Mouse (Mus musculus): Measurements from ENCODE around the gene Map2k2. TPM values are rescaled to one million over a fixed set of nuclear protein-coding genes. Genes with fewer than 3 reads are reported as not detected.

Map2k2 gene
- total RNA-seq, 2 experiments from 2014 or later = 50.2 to 111 TPM

Other genes with a start within 250 kb of the Map2k2 start
- gene Tmprss9, start 234.1 kb upstream of the Map2k2 start, total RNA-seq (2014; fragmentation: Nextera tagmentation) = 0.22 TPM in 1 of 2 replicates, not detected in the other
- gene Tmprss9, start 234.1 kb upstream of the Map2k2 start, total RNA-seq (2017) = not detected in 2 replicates
- gene Timm13, start 204.9 kb upstream of the Map2k2 start, total RNA-seq (2014; fragmentation: Nextera tagmentation) = 206 and 233 TPM in 2 replicates
- 27.7 and 49.2 TPM in 2 replicates for gene Timm13, start 204.9 kb upstream of the Map2k2 start, total RNA-seq (2017)
- gene Lmnb2, start 187.7 kb upstream of the Map2k2 start, total RNA-seq (2014; fragmentation: Nextera tagmentation) = 14.9 and 24.4 TPM in 2 replicates
- 24.0 and 29.0 TPM in 2 replicates for gene Lmnb2, start 187.7 kb upstream of the Map2k2 start, total RNA-seq (2017)
- gene Gadd45b, start 175.8 kb upstream of the Map2k2 start, total RNA-seq (2014; fragmentation: Nextera tagmentation) = not detected in 2 replicates
- gene Gadd45b, start 175.8 kb upstream of the Map2k2 start, total RNA-seq (2017) = 7.5 and 8.7 TPM in 2 replicates
- gene Gng7, start 91.0 kb upstream of the Map2k2 start, total RNA-seq (2014; fragmentation: Nextera tagmentation) = 1.5 and 3.6 TPM in 2 replicates
- 0.14 and 0.46 TPM in 2 replicates for gene Gng7, start 91.0 kb upstream of the Map2k2 start, total RNA-seq (2017)
- not detected in 2 replicates for gene Diras1, start 80.3 kb upstream of the Map2k2 start, total RNA-seq (2014; fragmentation: Nextera tagmentation)
- gene Diras1, start 80.3 kb upstream of the Map2k2 start, total RNA-seq (2017) = not detected in 2 replicates
- 7.0 TPM in 2 replicates for gene Slc39a3, start 68.5 kb upstream of the Map2k2 start, total RNA-seq (2014; fragmentation: Nextera tagmentation)
- 3.4 and 7.2 TPM in 2 replicates for gene Slc39a3, start 68.5 kb upstream of the Map2k2 start, total RNA-seq (2017)
- 59.4 and 61.4 TPM in 2 replicates for gene Sgta, start 45.7 kb upstream of the Map2k2 start, total RNA-seq (2014; fragmentation: Nextera tagmentation)
- 34.2 and 41.6 TPM in 2 replicates for gene Sgta, start 45.7 kb upstream of the Map2k2 start, total RNA-seq (2017)
- 40.7 and 52.0 TPM in 2 replicates for gene Thop1, start 35.9 kb upstream of the Map2k2 start, total RNA-seq (2014; fragmentation: Nextera tagmentation)
- gene Thop1, start 35.9 kb upstream of the Map2k2 start, total RNA-seq (2017) = 46.0 and 58.3 TPM in 2 replicates
- gene Creb3l3, start 7.0 kb upstream of the Map2k2 start, total RNA-seq (2014; fragmentation: Nextera tagmentation) = not detected in 2 replicates
- not detected in 2 replicates for gene Creb3l3, start 7.0 kb upstream of the Map2k2 start, total RNA-seq (2017)
- 33.4 and 34.4 TPM in 2 replicates for gene Zbtb7a, start 29.3 kb downstream of the Map2k2 start, total RNA-seq (2014; fragmentation: Nextera tagmentation)
- gene Zbtb7a, start 29.3 kb downstream of the Map2k2 start, total RNA-seq (2017) = 8.5 and 15.9 TPM in 2 replicates
- gene Pias4, start 62.0 kb downstream of the Map2k2 start, total RNA-seq (2014; fragmentation: Nextera tagmentation) = 14.8 and 15.2 TPM in 2 replicates
- gene Pias4, start 62.0 kb downstream of the Map2k2 start, total RNA-seq (2017) = 5.4 and 20.8 TPM in 2 replicates
- gene Eef2, start 70.7 kb downstream of the Map2k2 start, total RNA-seq (2014; fragmentation: Nextera tagmentation) = 1,282 and 1,455 TPM in 2 replicates
- 1,743 and 1,799 TPM in 2 replicates for gene Eef2, start 70.7 kb downstream of the Map2k2 start, total RNA-seq (2017)
- gene Dapk3, start 77.1 kb downstream of the Map2k2 start, total RNA-seq (2014; fragmentation: Nextera tagmentation) = 27.7 and 51.7 TPM in 2 replicates
- gene Dapk3, start 77.1 kb downstream of the Map2k2 start, total RNA-seq (2017) = 16.2 and 30.9 TPM in 2 replicates
- gene 4930442H23Rik, start 77.9 kb downstream of the Map2k2 start, total RNA-seq (2014; fragmentation: Nextera tagmentation) = not detected in 2 replicates
- not detected in 2 replicates for gene 4930442H23Rik, start 77.9 kb downstream of the Map2k2 start, total RNA-seq (2017)
- gene Nmrk2, start 96.1 kb downstream of the Map2k2 start, total RNA-seq (2014; fragmentation: Nextera tagmentation) = not detected in 2 replicates
- gene Nmrk2, start 96.1 kb downstream of the Map2k2 start, total RNA-seq (2017) = not detected in 2 replicates
- not detected in 2 replicates for gene Atcay, start 124.9 kb downstream of the Map2k2 start, total RNA-seq (2014; fragmentation: Nextera tagmentation)
- not detected in 2 replicates for gene Atcay, start 124.9 kb downstream of the Map2k2 start, total RNA-seq (2017)
- gene Zfr2, start 127.2 kb downstream of the Map2k2 start, total RNA-seq (2014; fragmentation: Nextera tagmentation) = 1.1 and 3.5 TPM in 2 replicates
- 0.46 TPM in 1 of 2 replicates, not detected in the other for gene Zfr2, start 127.2 kb downstream of the Map2k2 start, total RNA-seq (2017)
- 2.9 and 9.8 TPM in 2 replicates for gene Matk, start 147.0 kb downstream of the Map2k2 start, total RNA-seq (2014; fragmentation: Nextera tagmentation)
- 5.5 and 5.6 TPM in 2 replicates for gene Matk, start 147.0 kb downstream of the Map2k2 start, total RNA-seq (2017)
- 130 and 158 TPM in 2 replicates for gene Mrpl54, start 161.0 kb downstream of the Map2k2 start, total RNA-seq (2014; fragmentation: Nextera tagmentation)
- gene Mrpl54, start 161.0 kb downstream of the Map2k2 start, total RNA-seq (2017) = 157 and 212 TPM in 2 replicates
- gene Apba3, start 161.0 kb downstream of the Map2k2 start, total RNA-seq (2014; fragmentation: Nextera tagmentation) = 28.9 and 32.6 TPM in 2 replicates
- gene Apba3, start 161.0 kb downstream of the Map2k2 start, total RNA-seq (2017) = 2.6 and 16.7 TPM in 2 replicates
- 0.81 and 7.3 TPM in 2 replicates for gene Tjp3, start 185.7 kb downstream of the Map2k2 start, total RNA-seq (2014; fragmentation: Nextera tagmentation)
- 1.3 and 2.5 TPM in 2 replicates for gene Tjp3, start 185.7 kb downstream of the Map2k2 start, total RNA-seq (2017)
- 40.4 and 51.0 TPM in 2 replicates for gene Pip5k1c, start 187.0 kb downstream of the Map2k2 start, total RNA-seq (2014; fragmentation: Nextera tagmentation)
- 17.3 and 26.2 TPM in 2 replicates for gene Pip5k1c, start 187.0 kb downstream of the Map2k2 start, total RNA-seq (2017)
- gene Cactin, start 215.2 kb downstream of the Map2k2 start, total RNA-seq (2014; fragmentation: Nextera tagmentation) = 26.4 and 46.2 TPM in 2 replicates
- gene Cactin, start 215.2 kb downstream of the Map2k2 start, total RNA-seq (2017) = 30.4 and 33.4 TPM in 2 replicates
- 0.66 and 2.3 TPM in 2 replicates for gene Tbxa2r, start 222.8 kb downstream of the Map2k2 start, total RNA-seq (2014; fragmentation: Nextera tagmentation)
- gene Tbxa2r, start 222.8 kb downstream of the Map2k2 start, total RNA-seq (2017) = 0.52 TPM in 1 of 2 replicates, not detected in the other
- gene Gipc3, start 237.4 kb downstream of the Map2k2 start, total RNA-seq (2014; fragmentation: Nextera tagmentation) = not detected in 2 replicates
- not detected in 2 replicates for gene Gipc3, start 237.4 kb downstream of the Map2k2 start, total RNA-seq (2017)
- gene Hmg20b, start 244.6 kb downstream of the Map2k2 start, total RNA-seq (2014; fragmentation: Nextera tagmentation) = 25.7 and 37.6 TPM in 2 replicates
- gene Hmg20b, start 244.6 kb downstream of the Map2k2 start, total RNA-seq (2017) = 44.2 and 61.1 TPM in 2 replicates

Measured in megakaryocyte-erythroid progenitor cell, adult 5-6 weeks (primary cell).